Mouse (Mus musculus) spleen, adult 2 months (tissue): ENCODE measurements around the gene Cd2. TPM values are rescaled to one million over a fixed set of nuclear protein-coding genes. Genes with fewer than 3 reads are reported as not detected.
A peak's percentile ranks its signal among the peaks of the same experiment; 100 is the strongest.

Source experiments
- DNase-seq, 2 experiments: peaks; one replicate each; pipeline versions ENCODE4 v3.0.0 to v3.0.0-alpha.2; 2012 to 2021; ENCODE audit warnings: low spot score in 2 of 2, low read depth in 1 of 2
- H3K27ac ChIP-seq: fragments of 200-500 bp; 2 replicates; pipeline ENCODE4 v1.5.1; 2012; ENCODE audit warnings: low read length, inconsistent platforms; ENCODE audit not compliant: insufficient read depth
- H3K27me3 ChIP-seq: fragments of 200-500 bp; 2 replicates; pipeline ENCODE4 v1.6.1; 2012; ENCODE audit warnings: mild to moderate bottlenecking, moderate library complexity, low read length, inconsistent platforms; ENCODE audit not compliant: control insufficient read depth, insufficient read depth
- H3K36me3 ChIP-seq: fragments of 200-500 bp; 2 replicates; pipeline ENCODE4 v1.6.1; 2012; ENCODE audit warnings: mild to moderate bottlenecking, low read length, inconsistent platforms; ENCODE audit not compliant: control insufficient read depth, insufficient read depth
- H3K4me1 ChIP-seq: fragments of 200-500 bp; 2 replicates; pipeline ENCODE4 v1.6.1; 2011; ENCODE audit warnings: inconsistent platforms; ENCODE audit not compliant: control insufficient read depth, insufficient read depth, insufficient read length
- H3K4me3 ChIP-seq: fragments of 200-500 bp; 2 replicates; pipeline ENCODE4 v1.5.1; 2011; ENCODE audit warnings: mild to moderate bottlenecking, inconsistent platforms; ENCODE audit not compliant: insufficient read depth, insufficient read length; ENCODE audit errors: extremely low read depth
- CTCF ChIP-seq: fragments of 200-500 bp; IDR thresholded peaks from 2 replicates; pipeline ENCODE4 v1.5.1; 2011; ENCODE audit warnings: mild to moderate bottlenecking, inconsistent platforms; ENCODE audit not compliant: insufficient read depth, insufficient read length, insufficient replicate concordance; ENCODE audit errors: extremely low read depth
- POLR2A ChIP-seq: fragments of 200-500 bp; IDR thresholded peaks from 2 replicates; pipeline ENCODE4 v1.6.1; 2011; ENCODE audit warnings: low read depth, low read length, inconsistent platforms
- WGBS: fragments of 180-500 bp; shearing (Covaris S2); methylation state at CpG from one replicate; pipeline ENCODE4 v1.1.7; 2018; 5-methylcytosine and 5-hydroxymethylcytosine counted together
- polyA plus RNA-seq: library from polyadenylated mRNA; depleted of rRNA; stranded (reverse); fragments of >200 nt; gene quantifications from 2 replicates; pipeline ENCODE4 v1.2.3, GENCODE M21; 2012

Gene Cd2
- polyA plus RNA-seq, 1 experiment, result 50.2 TPM

DNA sequence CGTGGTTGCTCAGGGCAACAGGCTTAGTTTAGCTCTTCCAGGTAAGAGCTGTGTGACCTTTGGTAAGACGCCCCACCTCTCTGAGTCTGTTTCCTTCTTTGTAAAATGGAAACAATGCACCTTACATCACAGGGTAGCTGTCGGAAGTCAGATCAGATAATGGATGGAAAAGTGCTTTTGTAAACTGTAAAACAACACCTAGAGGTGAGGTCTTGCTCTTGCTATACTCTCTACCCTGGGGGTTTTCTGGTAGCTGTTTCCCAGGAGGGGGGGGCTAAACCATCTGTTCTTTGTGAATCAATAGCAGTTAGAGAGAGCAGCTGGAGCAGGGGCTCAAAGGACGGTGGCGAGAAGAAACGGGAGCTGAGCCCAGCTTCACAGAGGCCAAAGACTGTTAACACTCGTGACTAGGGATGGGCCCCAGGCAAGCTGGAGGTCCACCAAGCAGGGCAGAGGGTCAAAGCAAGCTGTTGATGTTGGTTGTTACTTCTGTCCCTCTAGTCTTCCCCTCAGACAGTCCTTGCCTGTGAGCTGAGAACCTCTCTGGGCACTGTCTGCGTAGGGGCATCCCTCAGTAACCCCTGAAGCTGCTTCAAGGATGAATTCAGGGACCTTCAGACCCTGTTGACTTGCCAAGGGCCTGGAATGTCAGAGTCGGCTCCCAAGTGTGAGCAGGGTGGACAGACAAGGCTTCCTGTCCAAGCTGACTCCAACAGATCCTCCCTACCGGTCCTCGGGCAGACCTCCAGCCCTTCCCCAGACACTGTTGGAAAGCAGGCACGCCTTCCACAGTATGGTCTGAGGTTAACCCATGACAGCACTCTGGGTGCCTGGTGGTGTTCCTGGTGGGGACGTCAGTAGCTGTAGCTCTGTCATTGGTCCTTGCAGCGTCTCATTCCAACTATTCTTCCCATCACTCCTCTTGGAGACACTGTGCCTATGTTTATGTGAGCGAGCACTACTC lies 7.1 kb downstream of the Cd2 start:
- TF ChIP-seq CTCF (no peak), POLR2A (no peak)
- H3K4me3 ChIP-seq, result no peak overlapping the region
- peaks cover 22% of the 10 kb centered on the region for H3K36me3 ChIP-seq
- no peak for DNase-seq
- no peaks in the 10 kb centered on the region for H3K27me3 ChIP-seq
- peaks cover 35% of the 10 kb centered on the region for H3K4me1 ChIP-seq
- peak overlapping the region; percentile 88 for H3K27ac ChIP-seq
- WGBS, result 37% methylated on average over 15 of the region's 15 CpGs

DNA sequence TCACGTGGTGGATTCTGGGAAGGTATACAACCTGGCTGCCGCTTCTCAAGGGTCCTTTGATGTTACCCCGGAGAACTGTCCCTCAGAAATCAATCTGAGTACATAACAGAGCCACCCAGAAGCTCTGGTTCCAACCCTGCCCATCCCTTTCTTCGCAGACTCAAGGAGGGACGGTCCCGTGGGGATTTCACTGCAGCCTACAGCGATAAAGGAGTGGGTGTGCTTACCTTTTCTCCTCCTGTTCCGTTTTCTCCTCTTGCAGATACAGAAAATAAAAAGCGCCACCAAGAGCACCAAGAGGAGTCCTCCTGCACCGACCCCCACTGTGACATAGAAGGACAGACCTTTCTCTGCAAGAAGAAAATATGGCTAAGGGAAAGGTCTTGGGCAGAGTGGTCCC lies 8.2 kb downstream of the Cd2 start:
- Histone ChIP-seq H3K36me3 (peaks cover 25% of the 10 kb centered on the region), H3K4me3 (no peak overlapping the region), H3K4me1 (peaks cover 42% of the 10 kb centered on the region), H3K27ac (peak overlapping the region; percentile 68), H3K27me3 (no peaks in the 10 kb centered on the region)
- WGBS, result 70% methylated on average over 10 of the region's 10 CpGs
- TF ChIP-seq CTCF, result no peak
- no peak for DNase-seq

DNA sequence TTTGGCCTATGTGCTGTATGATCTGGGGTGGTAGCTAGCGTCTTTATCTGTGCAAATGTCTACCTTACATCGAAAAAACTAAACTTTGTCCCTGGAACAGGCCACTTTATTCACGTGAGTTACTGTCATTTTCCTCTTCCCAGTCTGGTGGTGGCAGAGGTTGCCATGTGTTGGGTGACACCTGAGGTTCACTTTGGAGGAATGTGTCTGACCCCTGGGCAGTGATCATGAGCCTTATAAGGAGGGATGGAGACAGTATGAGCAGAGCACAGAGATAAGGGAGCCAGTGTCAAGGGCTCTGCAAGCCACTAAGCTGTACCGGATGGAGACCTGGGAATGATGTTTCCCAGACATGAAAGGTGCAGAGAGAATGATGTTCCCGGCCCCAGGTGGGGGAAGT lies 9.3 kb downstream of the Cd2 start:
- Histone ChIP-seq H3K4me1 (peaks cover 54% of the 10 kb centered on the region), H3K4me3 (no peak overlapping the region), H3K27ac (0 out of 2 replicates have a peak overlapping the region, but pooled peaks have one; percentile 17), H3K36me3 (peaks cover 30% of the 10 kb centered on the region), H3K27me3 (no peaks in the 10 kb centered on the region)
- no peak for TF ChIP-seq POLR2A
- no peak for TF ChIP-seq CTCF
- 76% methylated on average over 5 of the region's 5 CpGs for WGBS
- no peak for DNase-seq

DNA sequence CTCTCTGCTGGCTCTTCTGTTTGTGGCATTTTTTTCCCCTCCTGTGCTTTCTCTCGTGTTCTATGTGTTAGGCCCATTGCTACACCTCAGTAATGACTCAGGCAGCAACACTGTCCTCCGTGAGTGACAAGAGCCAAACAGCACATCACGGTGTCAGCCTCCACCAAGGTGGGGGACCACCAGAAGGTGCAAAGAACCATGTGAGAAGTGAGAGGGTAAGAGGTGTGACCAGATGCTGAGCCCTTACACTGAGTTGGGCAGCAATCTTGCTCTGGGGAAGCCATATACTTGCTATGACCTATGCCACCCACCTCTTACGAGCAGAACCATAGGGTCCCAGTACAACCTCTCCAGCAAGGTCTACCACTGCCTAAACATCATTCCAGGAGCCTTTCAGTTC lies 9.9 kb downstream of the Cd2 start:
- TF ChIP-seq CTCF (no peak), POLR2A (no peak)
- DNase-seq, result no peak
- Histone ChIP-seq H3K4me1 (peaks cover 56% of the 10 kb centered on the region), H3K36me3 (peaks cover 30% of the 10 kb centered on the region), H3K27me3 (no peaks in the 10 kb centered on the region), H3K4me3 (no peak overlapping the region), H3K27ac (peak overlapping the region; percentile 85)
- 63% methylated on average over 4 of the region's 4 CpGs for WGBS

DNA sequence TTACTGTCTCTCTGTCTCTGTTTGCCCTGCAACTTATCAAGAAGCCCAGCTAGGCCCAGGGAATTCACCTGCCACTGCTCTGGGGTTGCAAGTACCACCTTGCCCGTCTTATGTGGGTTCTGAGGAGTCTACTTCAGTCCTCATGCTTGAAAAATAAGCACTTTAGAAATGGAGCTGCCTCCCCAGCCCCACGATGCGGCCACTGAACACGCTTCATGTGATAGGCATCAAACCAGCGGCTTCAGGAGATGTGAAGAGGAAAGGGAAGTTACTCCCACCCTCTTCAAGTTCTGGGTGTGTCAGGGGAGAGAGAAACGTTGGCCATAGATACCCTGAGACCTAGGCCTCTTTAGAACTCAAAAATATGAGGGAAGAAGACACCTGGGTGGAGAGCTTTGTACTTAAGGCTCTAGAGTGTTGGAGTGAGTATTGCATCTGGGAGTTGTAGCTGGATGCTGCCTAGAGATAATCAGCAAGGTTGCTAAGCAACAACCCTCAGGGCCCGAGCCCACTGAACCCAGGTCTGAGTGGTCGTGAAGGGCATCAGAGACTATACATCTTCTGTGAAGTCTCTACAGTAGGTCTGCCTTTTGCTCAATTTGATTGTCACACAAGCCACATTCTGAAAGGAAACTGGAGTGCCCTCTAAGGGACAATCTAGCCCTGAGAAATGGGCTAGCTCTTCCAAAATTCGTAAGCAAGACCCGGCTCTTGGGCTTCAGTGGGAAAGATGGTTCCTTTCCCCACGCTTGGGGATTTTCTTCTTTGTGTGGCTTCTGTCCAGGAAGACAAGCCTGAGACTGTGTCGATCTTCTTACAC lies 11.0 kb downstream of the Cd2 start:
- H3K4me3 ChIP-seq, result no peak overlapping the region
- H3K27me3 ChIP-seq, result no peaks in the 10 kb centered on the region
- WGBS, result 30% methylated on average over 12 of the region's 12 CpGs
- H3K4me1 ChIP-seq, result peaks cover 55% of the 10 kb centered on the region
- peak overlapping the region; percentile 85 for H3K27ac ChIP-seq
- DNase-seq, result peak in 1 of 2 experiments; percentile 44
- no peak for TF ChIP-seq POLR2A
- TF ChIP-seq CTCF, result no peak
- peaks cover 27% of the 10 kb centered on the region for H3K36me3 ChIP-seq

DNA sequence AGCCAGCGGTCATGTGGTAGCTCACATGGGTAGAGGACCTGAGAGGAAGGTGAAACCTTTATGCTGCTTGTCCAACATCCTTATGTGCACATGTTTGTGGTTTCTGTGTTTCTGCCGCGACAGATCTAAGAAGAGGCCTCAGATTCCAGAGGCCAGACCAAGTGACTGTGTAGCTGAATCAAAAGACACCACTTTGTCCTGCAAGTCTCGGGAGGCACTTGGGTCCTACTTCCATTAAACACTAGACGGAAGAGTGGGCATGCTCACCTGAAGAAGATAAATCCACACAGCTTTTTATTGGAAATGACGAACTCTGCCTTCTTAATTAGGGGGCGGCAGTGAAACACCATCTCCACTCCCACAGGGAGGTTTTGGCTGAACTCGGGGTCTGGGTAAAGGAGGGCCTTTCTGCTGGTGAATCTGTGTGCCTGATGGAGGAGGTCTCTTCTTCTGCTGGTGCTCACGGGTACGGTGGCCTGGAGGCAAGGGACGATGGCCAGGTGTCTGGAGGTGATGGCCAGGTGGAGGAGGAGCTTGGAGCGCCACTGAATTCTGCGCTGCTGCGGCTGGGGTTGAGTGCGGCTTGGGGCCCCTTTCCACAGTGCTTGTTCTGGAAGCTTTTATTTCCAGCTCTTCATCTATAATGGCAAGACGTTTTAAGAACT lies 12.0 kb downstream of the Cd2 start:
- Histone ChIP-seq H3K36me3 (peaks cover 27% of the 10 kb centered on the region), H3K27ac (peak overlapping the region; percentile 85), H3K4me1 (peaks cover 59% of the 10 kb centered on the region), H3K4me3 (no peak overlapping the region), H3K27me3 (no peaks in the 10 kb centered on the region)
- WGBS, result 65% methylated on average over 16 of the region's 16 CpGs
- TF ChIP-seq CTCF (no peak), POLR2A (no peak)
- DNase-seq, result no peak
